Mouse (Mus musculus) adipose tissue, adult 10 weeks (tissue): ENCODE data around the gene Zfp131. TPM values are rescaled to one million over a fixed set of nuclear protein-coding genes. Genes with fewer than 3 reads are reported as not detected.

Experiments
- polyA plus RNA-seq: library from polyadenylated mRNA; stranded (reverse); fragments of 350-450 nt; fragmentation: Illumina TruSeq; extraction: RNeasy Lipid Tissue Mini Kit (QIAGEN cat#74804); gene quantifications from one replicate; pipeline ENCODE4 v1.2.3, GENCODE M21; 2014; ENCODE audit warnings: low read depth, low replicate concordance

Zfp131 gene
- polyA plus RNA-seq: 20.2 TPM

DNA sequence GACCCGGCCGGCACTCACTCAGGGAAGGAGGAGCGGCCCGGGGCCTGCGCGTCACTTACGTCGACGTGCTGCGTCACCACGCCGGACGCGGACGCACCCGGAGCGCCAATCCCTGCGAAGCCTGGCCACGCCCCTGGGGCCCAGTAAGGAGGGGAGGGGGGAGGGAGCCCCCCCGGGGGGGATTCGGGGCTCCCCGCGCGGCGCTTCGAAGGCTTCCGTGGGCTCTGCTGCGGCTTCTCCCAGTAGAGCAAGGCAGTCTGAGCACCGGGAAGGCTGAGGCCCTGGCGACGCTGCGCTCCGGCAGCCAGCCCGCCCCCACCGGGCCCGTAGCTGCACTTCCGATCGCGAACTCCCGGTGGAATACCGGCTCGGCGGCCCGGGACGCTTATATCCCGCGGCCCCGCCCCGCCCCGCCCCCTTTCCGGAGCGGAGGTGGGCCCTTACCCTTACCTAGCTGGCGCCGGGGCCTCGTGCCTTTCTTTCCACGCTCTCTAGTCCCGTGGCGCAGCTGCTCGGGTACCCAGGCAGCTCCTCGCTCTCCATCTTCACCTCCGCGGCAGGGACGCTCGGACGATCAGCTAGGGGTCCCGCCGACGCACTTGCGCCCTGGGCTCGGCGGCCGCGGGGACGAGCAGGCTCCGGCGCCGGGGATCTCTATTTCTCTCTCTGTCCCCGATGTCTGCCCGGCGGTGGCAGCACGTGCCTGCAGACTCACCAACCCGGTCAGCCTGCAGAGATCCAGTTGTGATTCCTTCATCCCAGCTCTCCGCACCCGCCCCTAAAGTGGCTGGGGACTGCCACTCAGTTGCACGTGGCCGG lies at the start of gene Zfp131:
Gene Zfp131, minus strand, starts transcription at position 129 of the 819 bp plus-strand sequence.

DNA sequence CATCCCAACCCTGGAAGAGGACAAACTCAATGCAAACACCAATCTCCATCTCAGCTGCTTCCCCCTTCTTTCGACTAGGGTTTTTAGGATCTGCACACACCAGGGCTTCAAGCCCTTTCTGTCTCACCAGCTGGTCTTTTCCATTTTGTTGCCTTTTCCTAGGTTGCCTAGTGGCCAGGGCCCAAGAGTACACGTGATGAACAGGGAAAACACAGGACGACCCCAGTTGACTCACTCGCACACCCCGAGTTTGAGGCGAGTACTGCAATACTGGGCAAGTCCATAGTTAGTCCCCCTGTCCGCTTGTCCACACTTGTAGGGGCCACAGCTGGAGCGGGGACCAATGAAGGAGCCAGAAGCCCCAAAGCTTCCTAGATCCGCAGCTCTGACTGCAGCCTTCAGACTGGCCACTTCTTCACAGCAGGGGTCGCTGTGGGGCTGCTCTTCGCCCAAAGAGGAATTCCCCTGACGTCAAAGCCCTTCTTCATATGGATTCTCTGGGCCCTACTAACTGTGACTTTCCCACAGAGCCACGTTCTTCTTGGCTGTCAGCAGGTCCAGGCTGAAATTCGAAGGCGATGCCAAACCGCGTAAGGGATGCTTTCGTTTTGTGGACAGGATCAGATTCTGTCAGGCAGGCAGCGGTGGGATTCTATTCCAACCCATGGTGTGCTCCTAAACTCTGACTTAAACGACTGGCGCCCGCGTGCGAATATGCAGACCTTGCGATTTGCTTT lies 44.8 kb upstream of the Zfp131 start, which contains the start of gene D13Ertd608e:
Gene D13Ertd608e, plus strand, starts transcription at position 687 of the 737 bp plus-strand sequence.

DNA sequence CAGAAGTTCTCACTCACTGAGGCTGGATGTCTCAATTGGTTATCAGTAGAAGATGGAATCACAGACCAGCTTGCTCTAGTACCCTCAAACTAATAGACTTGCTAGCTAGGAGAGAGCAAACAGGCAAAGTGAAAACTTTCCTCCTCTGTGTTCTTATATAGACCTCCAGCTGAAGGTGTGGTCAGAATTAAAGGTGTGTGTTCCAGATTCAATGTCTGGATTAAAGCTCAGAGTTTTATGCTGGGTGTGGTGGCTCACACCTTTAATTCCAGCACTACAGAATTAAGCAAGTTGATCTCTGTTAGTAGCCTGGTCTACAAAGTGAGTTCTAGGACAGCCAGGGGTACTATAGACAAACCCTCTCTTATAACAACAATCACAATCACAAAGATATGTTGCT lies 39.4 kb upstream of the Zfp131 start, which contains the start of gene AF067063:
Gene AF067063, minus strand, starts transcription at position 101 of the 400 bp plus-strand sequence.

DNA sequence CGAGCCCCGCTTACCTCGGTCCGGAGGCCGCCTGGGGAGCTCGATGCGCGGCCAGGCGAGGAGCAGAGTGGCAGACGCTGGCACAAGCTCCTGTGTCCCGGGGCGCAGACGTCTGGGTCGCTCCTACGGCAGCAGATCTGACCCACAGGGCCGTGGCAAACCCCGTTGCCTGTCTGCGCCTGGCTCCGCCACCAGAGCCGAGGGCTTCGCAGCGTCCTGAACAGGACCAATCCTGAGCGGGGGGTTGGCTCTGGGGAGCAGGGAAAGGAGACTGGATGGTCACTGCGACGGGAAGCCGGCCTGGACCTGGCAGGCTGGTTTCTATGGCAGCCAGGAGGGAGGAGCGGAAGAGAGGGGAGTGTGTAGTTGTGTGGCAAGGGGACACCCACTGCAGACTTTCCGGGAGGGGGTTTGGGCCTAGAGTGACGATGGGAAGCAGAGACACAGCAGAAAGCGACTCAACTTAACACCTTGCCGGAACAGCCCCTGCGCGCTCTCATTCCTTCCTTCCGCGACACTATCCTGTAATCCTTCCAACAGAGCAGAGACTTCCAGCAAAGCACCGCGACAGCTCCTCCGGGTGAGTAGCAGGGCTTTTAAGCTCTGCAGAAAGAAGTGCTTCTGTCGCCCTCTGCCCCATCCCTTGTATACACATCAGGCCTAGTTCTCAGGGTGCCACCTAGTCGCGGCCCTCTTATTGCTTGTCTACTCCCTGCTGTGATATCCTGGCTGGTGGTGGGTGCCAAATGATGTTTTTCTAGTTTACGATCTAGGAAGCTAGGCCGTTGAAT lies 34.8 kb downstream of the Zfp131 start, which contains the start of gene Nim1k:
Gene Nim1k, minus strand, starts transcription at position 202 of the 791 bp plus-strand sequence.

Other genes with a start within 250 kb of the Zfp131 start
- gene Ccl28, start 167.1 kb downstream of the Zfp131 start, polyA plus RNA-seq: 4.6 TPM
- 110 TPM for gene Hmgcs1, start 100.5 kb downstream of the Zfp131 start, polyA plus RNA-seq
- gene Nim1k, start 35.0 kb downstream of the Zfp131 start, polyA plus RNA-seq: 1.0 TPM
- not detected for gene AF067063, start 39.3 kb upstream of the Zfp131 start, polyA plus RNA-seq
- not detected for gene D13Ertd608e, start 45.1 kb upstream of the Zfp131 start, polyA plus RNA-seq
- not detected for gene Tcstv1, start 103.9 kb upstream of the Zfp131 start, polyA plus RNA-seq
- gene Gm21761, start 138.4 kb upstream of the Zfp131 start, polyA plus RNA-seq: not detected
- not detected for gene B020031M17Rik, start 159.9 kb upstream of the Zfp131 start, polyA plus RNA-seq
- gene Gm36079, start 236.1 kb upstream of the Zfp131 start, polyA plus RNA-seq: not detected